Mouse (Mus musculus) adrenal gland, postnatal 14 days (tissue): ENCODE results near the gene AC161166.1. TPM values are rescaled to one million over a fixed set of nuclear protein-coding genes. Genes with fewer than 3 reads are reported as not detected.
"Not testable (repeated sequence)": the region's sequence is repeated elsewhere in the genome, so short reads cannot be mapped to it uniquely, and the experiment has no call there.

Experiments used
- DNase-seq: peaks from one replicate; pipeline ENCODE4 v3.0.0; 2021; ENCODE audit warnings: mixed read lengths
- total RNA-seq: library from RNA; stranded (reverse); gene quantifications from 2 replicates; pipeline ENCODE4 v1.2.3, GENCODE M21; 2021

Gene AC161166.1
- total RNA-seq, 1 experiment from 2014 or later, result not detected

DNA sequence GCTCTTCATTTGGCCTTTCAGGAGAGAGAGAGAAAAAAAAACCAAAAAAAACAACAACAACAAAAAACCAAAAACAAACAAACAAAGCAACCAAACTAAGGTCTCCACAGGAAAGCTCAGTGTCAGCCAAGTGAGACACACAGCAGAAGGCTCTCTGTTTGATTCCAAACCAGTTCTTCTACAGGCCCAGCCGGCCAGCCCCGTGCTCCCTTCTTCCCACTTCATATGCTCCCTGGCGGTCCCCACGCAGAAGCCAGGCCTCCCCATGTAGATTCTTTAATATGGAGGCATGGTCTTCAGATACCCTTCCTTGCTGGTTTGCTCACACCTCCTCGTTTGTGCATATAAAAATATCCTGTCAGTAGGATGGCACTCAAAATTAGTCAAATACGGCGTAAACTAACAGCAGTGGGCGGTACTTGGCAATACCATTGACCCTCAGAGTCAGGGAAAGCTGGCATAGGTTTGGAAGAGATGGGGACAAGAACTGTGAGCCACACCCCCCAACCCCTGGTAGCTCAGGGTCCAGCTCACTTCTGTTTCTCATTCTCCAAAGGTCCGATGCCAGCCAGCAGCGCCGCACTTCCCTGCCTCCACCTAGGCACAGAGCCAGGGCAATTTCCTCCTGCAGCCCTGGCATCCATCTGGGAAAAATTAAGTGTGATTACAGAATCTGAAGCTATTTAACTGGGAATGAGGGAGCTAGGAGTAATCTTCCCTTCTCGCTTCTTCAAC, 13.6 kb upstream of the AC161166.1 start:
- DNase-seq, result no peak

- DNase-seq, result no peak
Measured at GRCm38 (mm10) chr7:24524978-24525377, 12.7 kb upstream of the AC161166.1 start.

- no peak for DNase-seq
Measured at GRCm38 (mm10) chr7:24523723-24524122, 11.5 kb upstream of the AC161166.1 start.

- no peak for DNase-seq
Measured at GRCm38 (mm10) chr7:24522805-24523204, 10.6 kb upstream of the AC161166.1 start.

DNA sequence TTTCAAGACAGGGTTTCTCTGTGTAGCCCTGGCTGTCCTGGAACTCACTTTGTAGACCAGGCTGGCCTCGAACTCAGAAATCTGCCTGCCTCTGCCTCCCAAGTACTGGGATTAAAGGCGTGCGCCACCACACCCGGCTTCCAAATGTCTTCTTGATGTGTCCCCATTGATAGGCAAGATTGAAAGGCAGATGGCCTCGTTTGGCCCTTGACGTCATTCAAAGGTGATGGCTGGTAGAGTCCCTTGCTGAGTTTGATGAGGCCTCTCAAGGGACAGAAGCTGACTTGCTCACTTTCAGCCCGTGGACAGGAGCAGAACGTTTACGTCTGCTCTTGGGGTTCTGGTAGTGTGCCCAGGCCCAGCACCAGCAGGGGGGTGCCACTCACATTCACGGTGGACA, 7.8 kb upstream of the AC161166.1 start:
- not testable (repeated sequence) for DNase-seq

GRCm38 (mm10) chr7:24519130-24519529, 6.9 kb upstream of the AC161166.1 start:
- DNase-seq, result no peak

- peak; percentile 39 for DNase-seq
Measured at GRCm38 (mm10) chr7:24517654-24518053, 5.4 kb upstream of the AC161166.1 start.

GRCm38 (mm10) chr7:24517077-24517476, 4.8 kb upstream of the AC161166.1 start:
- no peak for DNase-seq

DNA sequence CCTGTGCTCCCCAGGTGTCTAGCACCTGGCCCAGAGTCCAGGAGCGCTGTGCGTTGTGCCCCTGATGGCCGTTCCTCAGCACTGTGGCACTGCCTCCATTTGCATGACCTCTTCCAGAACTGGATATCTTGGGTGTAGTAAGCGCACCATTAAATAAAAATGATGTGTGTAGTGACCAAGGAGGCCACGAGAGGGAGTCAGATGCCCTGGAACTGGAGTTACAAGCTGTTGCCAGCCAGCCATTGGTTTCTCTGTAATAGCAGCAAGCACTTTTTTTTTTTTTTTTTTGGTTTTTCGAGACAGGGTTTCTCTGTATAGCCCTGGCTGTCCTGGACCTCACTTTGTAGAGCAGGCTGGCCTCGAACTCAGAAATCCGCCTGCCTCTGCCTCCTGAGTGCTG, 4.1 kb upstream of the AC161166.1 start:
- DNase-seq, result peak; percentile 63

DNA sequence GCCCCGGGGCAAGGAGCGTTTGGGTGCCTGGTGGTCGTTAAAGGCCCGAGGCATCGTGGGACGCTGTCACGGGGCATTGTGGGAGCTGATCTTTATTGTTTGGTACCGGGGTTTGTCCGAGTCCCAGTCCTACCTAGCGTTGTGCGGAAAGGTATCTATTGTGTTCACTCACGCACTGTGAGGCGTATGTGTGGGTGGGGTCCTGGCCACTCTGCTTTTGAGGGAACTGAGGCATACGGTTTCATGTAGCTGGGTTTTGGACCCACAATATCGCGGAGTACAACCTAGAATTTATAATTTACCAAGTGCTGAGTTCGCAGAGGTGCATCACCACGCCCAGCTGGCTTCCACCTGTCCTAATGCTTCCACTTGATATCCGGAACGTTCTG, 4.5 kb downstream of the AC161166.1 start:
- no peak for DNase-seq

DNA sequence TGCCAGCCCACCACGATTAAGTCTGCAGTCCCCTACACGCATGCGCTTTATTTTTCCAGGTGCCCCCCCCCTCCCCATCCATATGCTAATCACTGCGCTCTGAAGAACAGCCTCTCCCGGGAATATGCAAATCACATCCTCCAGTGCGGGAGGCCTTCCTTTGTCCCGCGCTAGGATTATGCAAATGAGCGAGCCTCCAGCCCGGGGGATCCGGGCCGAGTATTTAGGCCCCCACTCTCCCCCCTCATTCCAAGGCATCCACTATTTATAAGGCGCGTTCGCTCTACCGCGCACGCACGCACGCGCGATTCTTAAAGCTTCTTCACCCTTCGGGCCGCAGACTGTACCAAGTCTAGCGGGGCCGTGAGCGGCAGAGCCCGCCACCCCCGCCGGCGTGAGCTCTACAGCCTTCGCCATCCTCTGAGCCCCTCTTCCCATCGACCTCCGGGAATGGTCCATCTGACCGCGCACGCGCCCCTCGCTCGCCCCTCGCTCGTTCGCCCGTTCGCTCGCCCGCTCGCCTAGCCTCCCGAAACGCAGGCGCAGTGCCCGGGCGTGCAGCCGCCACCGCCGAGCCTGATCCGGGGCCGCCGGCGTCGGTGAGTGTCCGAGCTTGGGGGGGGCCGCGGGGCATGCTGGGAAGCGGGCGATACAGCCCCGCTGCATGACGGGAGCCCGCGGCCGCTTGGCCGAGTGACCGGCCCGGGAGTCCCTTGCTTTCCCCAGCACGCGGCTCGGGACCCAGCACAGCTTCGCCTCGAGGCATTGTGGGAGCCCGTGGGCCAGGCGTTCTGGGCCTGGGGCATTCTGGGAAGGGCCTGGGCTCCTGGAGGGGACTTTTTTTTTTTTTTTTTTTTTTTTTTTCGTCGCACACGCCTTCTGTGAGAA, 5.2 kb downstream of the AC161166.1 start, which contains the start of gene Zfp428:
Gene Zfp428, plus strand, starts transcription at position 169 of the 888 bp plus-strand sequence.
- peak; percentile 93 for DNase-seq

DNA sequence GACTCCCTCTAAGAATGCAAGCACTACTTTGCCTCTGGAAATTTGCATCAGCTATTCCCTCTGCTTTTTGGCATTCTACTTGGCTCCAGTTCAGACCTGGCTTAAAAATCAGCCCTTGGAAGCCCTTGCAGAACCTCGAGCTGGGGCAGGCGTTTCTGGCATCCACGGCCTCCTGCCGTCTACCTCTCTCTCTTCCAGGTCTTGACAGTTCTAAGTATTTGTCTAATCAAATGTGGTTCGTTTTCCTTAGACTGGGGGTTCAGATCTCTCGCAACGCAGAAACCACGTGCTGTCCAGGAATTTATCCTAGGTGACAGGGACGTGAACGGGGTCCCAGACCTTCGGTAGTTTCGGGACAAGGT, 5.8 kb downstream of the AC161166.1 start:
- DNase-seq, result peak; percentile 71

GRCm38 (mm10) chr7:24506065-24506459, 6.2 kb downstream of the AC161166.1 start:
- no peak for DNase-seq

DNA sequence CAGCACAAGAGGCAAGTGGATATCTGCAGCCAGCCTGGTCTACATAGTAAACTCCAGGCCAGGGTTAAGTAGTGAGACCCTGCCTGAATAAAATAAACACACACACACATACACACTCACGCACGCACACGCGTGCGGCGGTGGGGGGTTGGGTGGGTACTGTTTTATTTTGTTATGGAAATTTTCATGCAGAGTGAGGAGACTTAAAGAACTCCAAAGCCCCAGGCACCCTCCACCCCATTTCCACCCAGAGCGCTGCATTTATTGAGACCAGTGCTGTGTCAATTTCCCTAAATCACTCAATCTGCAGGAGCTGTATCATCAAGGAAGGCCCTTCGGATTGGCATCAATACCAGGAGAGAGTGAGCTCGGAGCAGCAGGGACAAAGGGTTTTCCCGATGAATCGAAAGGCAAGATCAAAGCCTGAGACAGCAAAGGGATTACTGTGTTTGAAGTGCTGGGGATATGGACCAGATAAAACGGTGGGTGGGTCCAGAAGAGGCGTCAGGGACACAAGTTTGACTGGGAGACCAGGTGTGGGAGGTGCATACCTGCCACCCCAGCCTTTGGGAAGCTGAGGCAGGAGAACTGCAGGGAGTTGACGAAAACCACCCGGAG, 6.7 kb downstream of the AC161166.1 start:
- no peak for DNase-seq

- no peak for DNase-seq
Measured at GRCm38 (mm10) chr7:24504868-24505267, 7.4 kb downstream of the AC161166.1 start.

DNA sequence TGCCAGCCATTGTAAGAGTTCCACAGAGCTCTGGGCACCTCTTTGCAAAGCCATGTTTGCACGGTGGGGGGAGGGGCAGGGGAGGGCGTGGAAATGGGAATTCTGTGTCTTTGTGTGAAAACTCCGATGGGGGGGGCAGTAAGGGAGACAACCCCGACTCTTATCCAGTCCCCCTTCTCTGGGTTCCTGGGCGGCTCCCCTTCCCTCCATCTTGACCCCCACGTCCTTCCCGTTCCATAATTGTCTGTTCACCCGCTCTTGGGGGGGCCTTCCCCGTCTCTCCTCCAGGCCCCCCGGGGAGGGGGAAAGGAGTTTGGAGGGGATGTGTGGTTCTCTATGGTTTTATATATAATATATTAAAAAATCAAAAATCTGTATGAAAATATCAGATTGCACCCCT, 8.3 kb downstream of the AC161166.1 start:
- DNase-seq, result peak; percentile 9

DNA sequence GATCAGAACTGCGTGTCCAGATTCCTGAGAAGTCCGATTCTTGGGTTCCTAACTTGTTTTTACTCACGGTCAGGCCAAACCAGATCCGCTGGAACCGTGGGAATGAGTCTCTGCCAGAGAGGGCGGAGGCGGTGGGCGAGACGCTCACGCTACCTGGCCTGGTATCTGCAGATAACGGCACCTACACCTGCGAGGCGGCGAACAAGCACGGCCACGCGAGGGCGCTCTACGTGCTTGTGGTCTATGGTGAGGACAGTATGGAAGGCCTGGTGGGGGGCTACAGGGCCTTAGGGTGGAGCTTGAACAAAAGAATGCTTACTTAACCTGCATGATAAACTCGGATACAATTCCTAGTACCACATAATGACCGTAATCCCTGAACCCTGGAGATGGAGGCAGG, 10.8 kb downstream of the AC161166.1 start:
- DNase-seq, result peak; percentile 32

DNA sequence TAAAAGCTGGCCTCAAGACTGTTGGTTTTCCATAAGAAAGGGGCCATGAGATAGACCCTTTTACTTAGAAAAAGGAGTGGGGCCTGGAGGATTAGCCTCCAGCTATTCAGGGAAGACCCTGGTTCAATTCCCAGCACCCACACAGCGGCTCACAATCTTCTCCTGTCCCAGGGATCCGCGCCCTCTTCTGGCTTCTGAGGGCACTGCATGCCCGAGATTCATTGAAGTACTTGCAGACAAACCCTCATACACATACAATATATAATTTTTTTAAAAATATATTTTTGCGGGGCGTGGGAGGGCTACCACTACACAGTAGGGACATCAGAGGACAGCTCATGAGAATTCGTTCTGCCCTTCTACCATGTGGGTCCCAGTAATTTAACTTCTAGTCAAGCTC, 11.3 kb downstream of the AC161166.1 start:
- DNase-seq, result peak; percentile 63

DNA sequence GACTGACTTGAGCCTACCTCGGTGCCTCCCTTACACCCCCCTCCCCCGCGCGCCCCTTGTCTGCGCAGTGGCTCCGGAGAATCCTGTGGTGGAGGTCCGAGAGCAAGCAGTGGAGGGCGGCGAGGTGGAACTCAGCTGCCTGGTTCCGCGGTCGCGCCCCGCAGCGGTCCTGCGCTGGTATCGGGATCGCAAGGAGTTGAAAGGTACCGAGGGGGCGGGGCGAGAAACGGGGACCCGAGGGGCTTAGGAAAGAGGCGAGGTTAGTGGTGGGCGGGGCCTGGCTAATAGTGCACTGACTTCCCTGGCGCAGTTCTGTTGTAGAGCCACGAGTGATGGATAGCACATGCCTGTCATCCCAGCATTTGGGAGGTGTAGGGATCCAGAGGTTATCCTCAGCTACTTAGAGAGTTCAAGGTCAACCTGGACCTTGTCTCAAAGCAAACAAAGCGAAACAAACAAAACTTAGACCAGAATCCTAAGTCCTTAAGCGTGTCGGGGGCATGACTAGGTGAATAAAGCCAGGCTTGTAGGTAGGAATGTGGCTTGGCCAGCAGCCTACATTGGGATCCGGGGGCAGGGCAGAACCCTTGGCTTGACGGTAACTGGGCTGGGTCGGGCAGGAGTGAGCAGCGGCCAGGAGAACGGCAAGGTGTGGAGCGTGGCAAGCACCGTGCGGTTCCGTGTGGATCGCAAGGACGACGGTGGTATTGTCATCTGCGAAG, 12.2 kb downstream of the AC161166.1 start:
- DNase-seq, result peak; percentile 30

- no peak for DNase-seq
Measured at GRCm38 (mm10) chr7:24488303-24488702, 24.0 kb downstream of the AC161166.1 start.

- DNase-seq, result no peak
Measured at GRCm38 (mm10) chr7:24487403-24487802, 24.9 kb downstream of the AC161166.1 start.

- DNase-seq, result peak; percentile 24
Measured at GRCm38 (mm10) chr7:24486654-24487130, 25.6 kb downstream of the AC161166.1 start.
